Mouse (Mus musculus): Measurements from ENCODE around the gene Mylk4.

Gene Mylk4

GRCm38 (mm10) chr13:32657583-32657982 is 126.2 kb downstream of the Mylk4 start:
- no peak for DNase-seq (ENCODE audit: extremely low read depth, insufficient read length, low spot score)
